ENCODE assay signal across 8 mouse cellular contexts in the genomic region with DNA sequence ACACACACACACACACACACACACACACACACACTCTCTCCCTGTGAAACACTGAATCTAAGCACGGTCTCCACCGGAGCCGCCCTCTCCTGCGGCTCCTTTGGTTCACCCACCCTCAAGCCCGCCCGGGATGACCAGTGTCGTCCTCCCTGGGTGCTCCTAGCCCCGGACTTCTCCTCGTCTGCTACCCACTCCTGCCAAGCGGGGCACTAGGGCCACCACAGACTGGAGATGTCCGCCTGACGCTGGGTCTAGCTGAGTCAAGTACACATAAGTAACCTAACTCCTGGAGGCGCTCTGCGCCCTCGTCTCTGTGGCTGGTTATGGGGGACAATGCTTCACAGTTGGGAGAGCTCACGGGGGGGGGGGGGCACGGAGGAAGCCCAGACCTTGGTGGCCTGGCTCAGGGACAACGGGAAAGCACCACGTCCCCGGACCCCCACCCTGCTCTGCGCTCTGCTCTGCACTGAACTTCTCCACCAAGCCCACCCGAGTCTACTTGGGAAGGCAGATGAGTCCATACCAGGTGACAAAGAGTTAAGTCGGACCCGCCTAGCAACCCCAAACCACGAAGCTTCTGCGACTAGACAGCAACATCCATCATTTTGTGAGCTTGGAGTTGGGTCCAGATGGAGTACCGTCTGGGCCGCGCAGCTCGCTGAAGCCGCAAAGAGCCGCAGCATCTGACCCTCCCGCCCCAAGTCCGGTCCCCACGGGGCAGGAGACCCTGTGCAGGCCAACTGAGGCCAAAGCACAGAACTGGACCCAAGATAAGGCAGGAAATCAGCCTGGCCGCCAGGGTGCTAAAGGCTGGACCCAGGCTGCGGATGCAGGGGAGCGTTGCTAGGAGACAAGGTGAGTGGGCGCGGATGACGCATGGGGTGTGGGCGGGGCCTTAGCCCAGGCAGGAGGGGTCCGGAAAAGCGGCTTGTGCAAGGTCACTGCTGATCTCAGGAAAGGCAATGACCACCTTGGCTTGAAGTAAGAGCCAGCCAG. TPM values are rescaled to one million over a fixed set of nuclear protein-coding genes. Genes with fewer than 3 reads are reported as not detected.
DNase-seq lines count a peak whose midpoint lies in the region; ATAC-seq and TF ChIP-seq lines count a peak whose summit lies in the region.
"Had no signal": no experiment of that assay in that cellular context is flagged by ENCODE, and none has a peak within 500 bp of the region (broad histone marks: within the 10 kb centered on the region; RNA-seq: fewer than 3 reads in every experiment).

A gene (plus strand): TSS at position 512 of the 996 bp plus-strand sequence.

- peak; percentile 69 for TF ChIP-seq POLR2A in olfactory bulb, adult 2 months (IDR thresholded peaks at IDR 0.05; ENCODE audit: insufficient read depth, low read depth, low read length)

- peaks cover 59% of the 10 kb centered on the region for H3K27me3 ChIP-seq in E14TG2a.4 (ENCODE audit: insufficient read depth, low read length)
- peaks cover 69% of the 10 kb centered on the region for H3K27me3 ChIP-seq in forebrain, embryonic 12.5 days
- peaks cover 57% of the 10 kb centered on the region for H3K27me3 ChIP-seq in intestine, embryonic 15.5 days (replicated peaks)
- H3K27me3 ChIP-seq in limb, embryonic 11.5 days (ENCODE audit: control insufficient read depth, insufficient read depth, low read length): peaks cover 45% of the 10 kb centered on the region

- 0 out of 2 replicates have a peak, but pooled peaks have one; percentile 3 for TF ChIP-seq CTCF in E14TG2a.4 (conservative IDR thresholded peaks at IDR 0.05; ENCODE audit: low read length)
- no peak for TF ChIP-seq CTCF in olfactory bulb, adult 2 months (IDR thresholded peaks at IDR 0.05; ENCODE audit: insufficient read depth, low read depth, low read length)

- H3K4me3 ChIP-seq in E14TG2a.4 (replicated peaks; ENCODE audit: low read length): peak within 1 kb of the TSS; percentile 58
- H3K4me3 ChIP-seq in forebrain, embryonic 12.5 days (replicated peaks): peak within 1 kb of the TSS; percentile 27
- no peak within 1 kb of the TSS for H3K4me3 ChIP-seq in intestine, embryonic 15.5 days (replicated peaks)
- H3K4me3 ChIP-seq in limb, embryonic 11.5 days (ENCODE audit: low read depth, low read length): peak within 1 kb of the TSS; percentile 11
- peak within 1 kb of the TSS; percentile 53 for H3K4me3 ChIP-seq in olfactory bulb, adult 2 months (ENCODE audit: insufficient read depth, low read depth, low read length)
- H3K4me3 ChIP-seq: erythroblast, embryonic 14.5 days had no signal

- H3K9me3 ChIP-seq in E14TG2a.4 (ENCODE audit: low read length): no peaks in the 10 kb centered on the region
- H3K9me3 ChIP-seq in forebrain, embryonic 12.5 days: no peaks in the 10 kb centered on the region
- H3K9me3 ChIP-seq in intestine, embryonic 15.5 days: no peaks in the 10 kb centered on the region
- no peaks in the 10 kb centered on the region for H3K9me3 ChIP-seq in limb, embryonic 11.5 days (ENCODE audit: control insufficient read depth, low read length)

- peak within 1 kb of the TSS; percentile 49 for H3K4me2 ChIP-seq in forebrain, embryonic 12.5 days
- H3K4me2 ChIP-seq in intestine, embryonic 15.5 days (replicated peaks): peak within 1 kb of the TSS; percentile 44
- H3K4me2 ChIP-seq in limb, embryonic 11.5 days (ENCODE audit: low read depth, severe bottlenecking): peak within 1 kb of the TSS; percentile 47; the same call in 1 of the 2 replicates

- peaks cover 58% of the 10 kb centered on the region for H3K4me1 ChIP-seq in E14TG2a.4 (replicated peaks; ENCODE audit: low read depth, low read length)
- peaks cover 16% of the 10 kb centered on the region for H3K4me1 ChIP-seq in forebrain, embryonic 12.5 days
- peaks cover 19% of the 10 kb centered on the region for H3K4me1 ChIP-seq in intestine, embryonic 15.5 days (replicated peaks)
- H3K4me1 ChIP-seq in limb, embryonic 11.5 days (ENCODE audit: control insufficient read depth, insufficient read depth, low read length): peaks cover 8% of the 10 kb centered on the region
- H3K4me1 ChIP-seq in olfactory bulb, adult 2 months (ENCODE audit: control insufficient read depth, insufficient read depth, low read length): peaks cover 37% of the 10 kb centered on the region

- no peak within 1 kb of the TSS for H3K27ac ChIP-seq in forebrain, embryonic 12.5 days
- H3K27ac ChIP-seq in intestine, embryonic 15.5 days: no peak within 1 kb of the TSS
- no peak within 1 kb of the TSS for H3K27ac ChIP-seq in limb, embryonic 11.5 days (replicated peaks; ENCODE audit: low read depth, low read length)
- peak within 1 kb of the TSS; percentile 94 for H3K27ac ChIP-seq in olfactory bulb, adult 2 months (ENCODE audit: insufficient read depth, low read depth, low read length)

- H3K9ac ChIP-seq in forebrain, embryonic 12.5 days: no peak within 1 kb of the TSS; the same call in 1 of the 2 replicates
- H3K9ac ChIP-seq in intestine, embryonic 15.5 days: peak within 1 kb of the TSS; percentile 30; the same call in 1 of the 2 replicates
- H3K9ac ChIP-seq in limb, embryonic 11.5 days (ENCODE audit: low read length): peak within 1 kb of the TSS; percentile 23

- ATAC-seq in forebrain, embryonic 12.5 days (ENCODE audit: low FRiP score): peak; percentile 67
- 0 out of 2 replicates have a peak, but pooled peaks have one; percentile 36 for ATAC-seq in intestine, embryonic 15.5 days
- peak; percentile 50; the same call in 1 of the 2 replicates for ATAC-seq in limb, embryonic 11.5 days (ENCODE audit: insufficient number of reproducible peaks, low FRiP score, low TSS enrichment, low read depth)

- H3K36me3 ChIP-seq in E14TG2a.4 (ENCODE audit: insufficient read depth, low read length): no peaks in the 10 kb centered on the region
- no peaks in the 10 kb centered on the region for H3K36me3 ChIP-seq in forebrain, embryonic 12.5 days (replicated peaks)
- no peaks in the 10 kb centered on the region for H3K36me3 ChIP-seq in intestine, embryonic 15.5 days
- H3K36me3 ChIP-seq in limb, embryonic 11.5 days (ENCODE audit: control insufficient read depth, insufficient read depth, low read length): no peaks in the 10 kb centered on the region

- 7% methylated on average over 44 of the region's 44 CpGs for WGBS in forebrain, embryonic 12.5 days
- 10% methylated on average over 44 of the region's 44 CpGs for WGBS in intestine, embryonic 15.5 days
- WGBS in limb, embryonic 11.5 days: 14% methylated on average over 43 of the region's 44 CpGs
- 2% methylated on average over 42 of the region's 44 CpGs for WGBS in olfactory bulb, adult 2 months

- DNase-seq in ZHBTc4 (ENCODE audit: low read depth, low spot score): peak; percentile 58
- DNase-seq in limb, embryonic 11.5 days (ENCODE audit: low spot score): peak; percentile 80
- DNase-seq in thymus, postnatal 36 days: peak; percentile 65 to 77

RNA-seq across cellular contexts. Expression of the gene that starts here (rescaled TPM):
- 4.1 and 5.7 TPM in 2 replicates for polyA plus RNA-seq in forebrain, embryonic 12.5 days (2016; fragmentation: Nextera tagmentation; extraction: Ambion mirVana)
- 2.2 and 2.4 TPM in 2 replicates for polyA plus RNA-seq in intestine, embryonic 15.5 days (2015; fragmentation: Nextera tagmentation; extraction: Ambion mirVana)
- 1.2 and 2.3 TPM in 2 replicates for polyA plus RNA-seq in limb, embryonic 11.5 days (2014; fragmentation: Nextera tagmentation; extraction: Ambion mirVana)
- not detected in 2 replicates for polyA plus RNA-seq in olfactory bulb, adult 2 months (2012; ENCODE audit: insufficient read depth, insufficient read length, low replicate concordance, missing spikeins)
